Mouse (Mus musculus): ENCODE results near the gene Cox6b2. TPM values are rescaled to one million over a fixed set of nuclear protein-coding genes. Genes with fewer than 3 reads are reported as not detected.

Cox6b2 gene
- total RNA-seq, 1 experiment = 46.4 TPM

GRCm38 (mm10) chr7:4744886-4745285, 8.0 kb downstream of the Cox6b2 start:
- no peak for DNase-seq (ENCODE audit: low read depth, low spot score)
- H3K36me3 ChIP-seq (ENCODE audit: control insufficient read depth, insufficient read depth, low read length, poor library complexity, severe bottlenecking) = peaks cover 48% of the 10 kb centered on the region
- no peaks in the 10 kb centered on the region for H3K9me3 ChIP-seq (ENCODE audit: control insufficient read depth, insufficient read depth, low read depth, low read length)
- TF ChIP-seq MAFK (IDR thresholded peaks at IDR 0.05; ENCODE audit: insufficient read depth, low read depth, low read length) (no peak), HCFC1 (IDR thresholded peaks at IDR 0.05; ENCODE audit: borderline replicate concordance, insufficient read depth, low read length) (no peak), ZNF384 (IDR thresholded peaks at IDR 0.05; ENCODE audit: low read depth, low read length) (no peak), ZC3H11A (IDR thresholded peaks at IDR 0.05; ENCODE audit: borderline replicate concordance, low read depth, low read length) (no peak), CHD2 (IDR thresholded peaks at IDR 0.05; ENCODE audit: low read depth, low read length) (no peak)
- no peak overlapping the region for H3K27ac ChIP-seq (ENCODE audit: insufficient read depth, low read depth, low read length, poor library complexity, severe bottlenecking)
- no peak overlapping the region for H3K9ac ChIP-seq (ENCODE audit: insufficient read depth, low read depth, low read length, poor library complexity, severe bottlenecking)
- no peak overlapping the region for H3K4me3 ChIP-seq (ENCODE audit: insufficient read depth in 1 of 2, low read depth in 1 of 2, low read length in 2 of 2, poor library complexity in 1 of 2, severe bottlenecking in 1 of 2)
- in situ Hi-C loops (cut with MboI; ENCODE audit: low sequenced_read_pairs in 2 of 2, unreplicated experiment in 2 of 2) = no loop called here
- H3K4me1 ChIP-seq (ENCODE audit: control insufficient read depth in 2 of 2, insufficient read depth in 2 of 2, low read length in 2 of 2, poor library complexity in 1 of 2) = peaks cover 2 to 27% of the 10 kb centered on the region in 2 experiments; a peak in 2 of 4 replicates

- TF ChIP-seq MAFK (IDR thresholded peaks at IDR 0.05; ENCODE audit: insufficient read depth, low read depth, low read length) = no peak
- TF ChIP-seq ZC3H11A (IDR thresholded peaks at IDR 0.05; ENCODE audit: borderline replicate concordance, low read depth, low read length) = no peak
- no peak for TF ChIP-seq HCFC1 (IDR thresholded peaks at IDR 0.05; ENCODE audit: borderline replicate concordance, insufficient read depth, low read length)
- no peak for TF ChIP-seq ZNF384 (IDR thresholded peaks at IDR 0.05; ENCODE audit: low read depth, low read length)
- TF ChIP-seq CHD2 (IDR thresholded peaks at IDR 0.05; ENCODE audit: low read depth, low read length) = no peak
- no peak overlapping the region for H3K4me3 ChIP-seq (ENCODE audit: insufficient read depth in 1 of 2, low read depth in 1 of 2, low read length in 2 of 2, poor library complexity in 1 of 2, severe bottlenecking in 1 of 2)
- H3K36me3 ChIP-seq (ENCODE audit: control insufficient read depth, insufficient read depth, low read length, poor library complexity, severe bottlenecking) = peaks cover 41% of the 10 kb centered on the region
- peaks cover 2 to 26% of the 10 kb centered on the region in 2 experiments; a peak in 2 of 4 replicates for H3K4me1 ChIP-seq (ENCODE audit: control insufficient read depth in 2 of 2, insufficient read depth in 2 of 2, low read length in 2 of 2, poor library complexity in 1 of 2)
- no peak for DNase-seq (ENCODE audit: low read depth, low spot score)
- H3K27ac ChIP-seq (ENCODE audit: insufficient read depth, low read depth, low read length, poor library complexity, severe bottlenecking) = no peak overlapping the region
- in situ Hi-C loops (cut with MboI; ENCODE audit: low sequenced_read_pairs in 2 of 2, unreplicated experiment in 2 of 2) = no loop called here
- H3K9me3 ChIP-seq (ENCODE audit: control insufficient read depth, insufficient read depth, low read depth, low read length) = no peaks in the 10 kb centered on the region
- H3K9ac ChIP-seq (ENCODE audit: insufficient read depth, low read depth, low read length, poor library complexity, severe bottlenecking) = no peak overlapping the region
Measured at GRCm38 (mm10) chr7:4743354-4743753, 9.5 kb downstream of the Cox6b2 start.

GRCm38 (mm10) chr7:4742482-4742819, 10.4 kb downstream of the Cox6b2 start:
- Histone ChIP-seq H3K27ac (ENCODE audit: insufficient read depth, low read depth, low read length, poor library complexity, severe bottlenecking) (no peak overlapping the region), H3K9ac (ENCODE audit: insufficient read depth, low read depth, low read length, poor library complexity, severe bottlenecking) (no peak overlapping the region), H3K36me3 (ENCODE audit: control insufficient read depth, insufficient read depth, low read length, poor library complexity, severe bottlenecking) (peaks cover 41% of the 10 kb centered on the region), H3K9me3 (ENCODE audit: control insufficient read depth, insufficient read depth, low read depth, low read length) (no peaks in the 10 kb centered on the region), H3K4me3 (ENCODE audit: insufficient read depth in 1 of 2, low read depth in 1 of 2, low read length in 2 of 2, poor library complexity in 1 of 2, severe bottlenecking in 1 of 2) (no peak overlapping the region), H3K4me1 (ENCODE audit: control insufficient read depth in 2 of 2, insufficient read depth in 2 of 2, low read length in 2 of 2, poor library complexity in 1 of 2) (peaks cover 0 to 24% of the 10 kb centered on the region in 2 experiments; a peak in 1 of 4 replicates)
- in situ Hi-C loops (cut with MboI; ENCODE audit: low sequenced_read_pairs in 2 of 2, unreplicated experiment in 2 of 2) = no loop called here
- no peak for TF ChIP-seq HCFC1 (IDR thresholded peaks at IDR 0.05; ENCODE audit: borderline replicate concordance, insufficient read depth, low read length)
- no peak for TF ChIP-seq CHD2 (IDR thresholded peaks at IDR 0.05; ENCODE audit: low read depth, low read length)
- TF ChIP-seq ZNF384 (IDR thresholded peaks at IDR 0.05; ENCODE audit: low read depth, low read length) = no peak
- TF ChIP-seq ZC3H11A (IDR thresholded peaks at IDR 0.05; ENCODE audit: borderline replicate concordance, low read depth, low read length) = no peak
- DNase-seq (ENCODE audit: low read depth, low spot score) = no peak

GRCm38 (mm10) chr7:4741672-4742481, 11.0 kb downstream of the Cox6b2 start:
- DNase-seq (ENCODE audit: low read depth, low spot score) = no peak
- peaks cover 0 to 22% of the 10 kb centered on the region in 2 experiments; a peak in 1 of 4 replicates for H3K4me1 ChIP-seq (ENCODE audit: control insufficient read depth in 2 of 2, insufficient read depth in 2 of 2, low read length in 2 of 2, poor library complexity in 1 of 2)
- H3K9ac ChIP-seq (ENCODE audit: insufficient read depth, low read depth, low read length, poor library complexity, severe bottlenecking) = no peak overlapping the region; the same call in 1 of the 2 replicates
- H3K4me3 ChIP-seq (ENCODE audit: insufficient read depth in 1 of 2, low read depth in 1 of 2, low read length in 2 of 2, poor library complexity in 1 of 2, severe bottlenecking in 1 of 2) = peak overlapping the region; percentile 90 to 95; a peak in 2 of 4 replicates
- no peak overlapping the region for H3K27ac ChIP-seq (ENCODE audit: insufficient read depth, low read depth, low read length, poor library complexity, severe bottlenecking)
- H3K36me3 ChIP-seq (ENCODE audit: control insufficient read depth, insufficient read depth, low read length, poor library complexity, severe bottlenecking) = peaks cover 41% of the 10 kb centered on the region
- in situ Hi-C loops (cut with MboI; ENCODE audit: low sequenced_read_pairs in 2 of 2, unreplicated experiment in 2 of 2) = no loop called here
- no peak for TF ChIP-seq CHD2 (IDR thresholded peaks at IDR 0.05; ENCODE audit: low read depth, low read length)
- TF ChIP-seq HCFC1 (IDR thresholded peaks at IDR 0.05; ENCODE audit: borderline replicate concordance, insufficient read depth, low read length) = no peak
- no peak for TF ChIP-seq ZC3H11A (IDR thresholded peaks at IDR 0.05; ENCODE audit: borderline replicate concordance, low read depth, low read length)
- TF ChIP-seq MAFK (IDR thresholded peaks at IDR 0.05; ENCODE audit: insufficient read depth, low read depth, low read length) = no peak
- no peak for TF ChIP-seq ZNF384 (IDR thresholded peaks at IDR 0.05; ENCODE audit: low read depth, low read length)
- H3K9me3 ChIP-seq (ENCODE audit: control insufficient read depth, insufficient read depth, low read depth, low read length) = no peaks in the 10 kb centered on the region

Data from ES-E14 (cell line).